In genomic region chr11:22617204-22617874, GRCm38 (mm10) we compare ENCODE assay signal across 8 mouse cellular contexts.
A peak's percentile ranks its signal among the peaks of the same experiment; 100 is the strongest.
DNase-seq lines count a peak whose midpoint lies in the region; ATAC-seq and TF ChIP-seq lines count a peak whose summit lies in the region.

No protein-coding gene starts in this region.

- peak overlapping the region; percentile 35 for H3K4me3 ChIP-seq in hindbrain, embryonic 16.5 days (ENCODE audit: low read length)
- H3K4me3 ChIP-seq in left cerebral cortex, adult 2 months, result peak overlapping the region; percentile 42
- H3K4me3 ChIP-seq in macrophage (ENCODE audit: inconsistent target), result peak overlapping the region; percentile 16; the same call in 1 of the 2 replicates

- 15% methylated on average over 21 of the region's 21 CpGs for whole genome bisulfite sequencing in hindbrain, embryonic 16.5 days
- WGBS in macrophage (ENCODE audit: missing documents), result 12% methylated on average over 21 of the region's 21 CpGs

- H3K4me2 ChIP-seq in hindbrain, embryonic 16.5 days (ENCODE audit: low read length), result peak overlapping the region; percentile 66

- intact Hi-C loops in left cerebral cortex, adult 2 months (cut with DNase I), result loop anchor here (1.0 to 5.0 kb wide), 4 partner anchors 104 to 960 kb away; no protein-coding TSS in a partner anchor

- no peaks in the 10 kb centered on the region for H3K27me3 ChIP-seq in hindbrain, embryonic 16.5 days (replicated peaks; ENCODE audit: control insufficient read depth, insufficient read depth, low read length)

- H3K4me1 ChIP-seq in hindbrain, embryonic 16.5 days (ENCODE audit: control insufficient read depth, insufficient read depth, low read depth, low read length), result no peaks in the 10 kb centered on the region

- H3K9me3 ChIP-seq in hindbrain, embryonic 16.5 days (ENCODE audit: control insufficient read depth, low read length), result no peaks in the 10 kb centered on the region

- H3K79me2 ChIP-seq in macrophage (ENCODE audit: inconsistent target), result no peaks in the 10 kb centered on the region

- H3K27ac ChIP-seq in hindbrain, embryonic 16.5 days (ENCODE audit: low read depth, low read length), result no peak overlapping the region
- H3K27ac ChIP-seq in left cerebral cortex, adult 2 months, result peak overlapping the region; percentile 55
- H3K27ac ChIP-seq in macrophage, result no peak overlapping the region

- peak overlapping the region; percentile 59 for H3K9ac ChIP-seq in hindbrain, embryonic 16.5 days (ENCODE audit: low read depth, low read length)

- DNase-seq in R1 (ENCODE audit: low read depth, low spot score), result peak; percentile 87
- peak; percentile 89 to 92 for DNase-seq in cerebellum, postnatal 25 days
- peak; percentile 88 for DNase-seq in gastrocnemius, adult 18-20 months (ENCODE audit: low spot score)
- peak; percentile 84 to 94 for DNase-seq in left cerebral cortex, adult 2 months (ENCODE audit: extremely low spot score in 1 of 2, low spot score in 2 of 2)
- DNase-seq in retina, postnatal 7 days (ENCODE audit: low read depth, low spot score), result peak; percentile 70
- peak; percentile 89 for DNase-seq in urinary bladder, adult 2 months (ENCODE audit: low spot score)

- no peaks in the 10 kb centered on the region for H3K36me3 ChIP-seq in hindbrain, embryonic 16.5 days (ENCODE audit: control insufficient read depth, insufficient read depth, low read length)
- H3K36me3 ChIP-seq in macrophage (ENCODE audit: inconsistent target), result no peaks in the 10 kb centered on the region

- peak; percentile 95 for ATAC-seq in hindbrain, embryonic 16.5 days

- TF ChIP-seq CTCF in left cerebral cortex, adult 2 months (IDR thresholded peaks at IDR 0.05), result peak; percentile 100
